Mouse (Mus musculus) WW6 (cell line): ENCODE measurements around the gene Cnih1.
"Not testable (repeated sequence)": the region's sequence is repeated elsewhere in the genome, so short reads cannot be mapped to it uniquely, and the experiment has no call there.

Source experiments
- DNase-seq: peaks from one replicate; pipeline ENCODE4 v3.0.0-alpha.2; 2013; ENCODE audit warnings: low read depth, low spot score

Cnih1 gene

GRCm38 (mm10) chr14:46787787-46788504 is at the start of gene Cnih1:
Cnih1 (minus strand) TSS chr14:46788411.
- peak; percentile 66 for DNase-seq

DNA sequence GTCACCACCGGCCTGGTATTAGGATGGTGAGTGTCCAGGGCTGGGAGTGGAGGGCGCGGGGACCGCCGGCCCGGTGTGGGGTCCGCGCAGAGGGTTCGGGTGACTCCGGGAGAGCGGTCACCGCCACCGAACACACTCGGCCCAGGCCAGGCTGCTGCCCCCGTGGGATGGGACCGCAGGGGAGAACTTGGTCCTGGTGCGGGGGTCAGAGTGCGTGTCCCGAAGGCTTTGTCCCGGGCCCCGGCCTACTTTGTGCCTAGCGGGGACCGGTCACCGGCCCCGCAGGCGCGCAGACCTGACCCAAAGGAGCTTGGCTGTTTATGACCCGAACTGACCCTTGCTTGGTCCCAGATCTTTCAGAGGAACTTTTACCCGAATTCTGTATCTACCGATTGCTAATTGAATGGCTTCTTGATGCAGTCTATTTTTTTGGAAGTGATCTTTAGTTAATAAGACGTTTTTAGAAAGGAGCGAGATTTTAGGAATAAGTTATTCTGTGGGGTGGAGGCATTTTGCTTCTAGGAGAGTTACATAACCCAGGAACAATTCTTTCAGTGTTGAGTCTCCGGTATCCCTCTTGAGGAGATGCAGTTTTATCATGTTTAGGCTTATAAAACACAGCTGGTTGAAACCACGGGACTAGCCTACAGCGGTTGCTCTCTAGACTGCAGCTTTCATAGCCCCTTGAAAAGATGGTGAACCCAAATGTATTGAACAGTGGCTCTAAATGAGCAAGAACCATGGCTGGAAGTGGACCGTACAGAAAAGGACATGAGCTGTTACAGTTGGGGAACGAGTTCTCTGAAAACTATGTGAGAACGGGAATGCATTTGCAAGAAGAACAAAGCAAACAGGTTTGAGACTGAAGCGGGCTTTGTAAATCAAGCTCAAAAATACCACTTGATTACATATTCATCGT is 44.4 kb upstream of the Cnih1 start:
- no peak for DNase-seq

DNA sequence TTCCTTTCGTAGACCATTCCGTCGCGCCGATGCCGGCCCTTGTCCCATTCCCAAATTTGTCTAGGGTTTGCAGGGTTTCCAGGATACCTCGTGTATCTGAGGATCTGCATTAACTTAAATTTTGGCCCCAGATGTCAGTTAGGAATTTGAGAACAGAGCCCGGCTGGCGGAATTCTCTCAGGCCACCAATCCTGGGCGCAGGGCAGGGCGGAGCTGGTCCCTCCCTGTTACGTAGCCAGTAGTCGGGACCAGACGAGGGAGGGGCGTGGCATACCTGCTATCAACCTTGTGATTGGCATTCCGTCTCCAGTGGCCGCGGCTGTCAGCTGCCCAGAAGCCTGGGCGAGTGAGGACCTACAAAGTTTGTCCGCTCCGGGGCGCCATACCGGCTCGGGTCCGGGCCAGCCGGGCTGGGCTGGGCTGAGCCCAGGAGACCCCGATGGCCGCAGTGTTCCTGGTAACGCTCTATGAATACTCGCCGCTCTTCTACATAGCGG is 43.7 kb upstream of the Cnih1 start, which contains the start of gene Cgrrf1:
Cgrrf1 (plus strand) TSS at position 289 of the 497 bp plus-strand sequence.
- peak; percentile 54 for DNase-seq

DNA sequence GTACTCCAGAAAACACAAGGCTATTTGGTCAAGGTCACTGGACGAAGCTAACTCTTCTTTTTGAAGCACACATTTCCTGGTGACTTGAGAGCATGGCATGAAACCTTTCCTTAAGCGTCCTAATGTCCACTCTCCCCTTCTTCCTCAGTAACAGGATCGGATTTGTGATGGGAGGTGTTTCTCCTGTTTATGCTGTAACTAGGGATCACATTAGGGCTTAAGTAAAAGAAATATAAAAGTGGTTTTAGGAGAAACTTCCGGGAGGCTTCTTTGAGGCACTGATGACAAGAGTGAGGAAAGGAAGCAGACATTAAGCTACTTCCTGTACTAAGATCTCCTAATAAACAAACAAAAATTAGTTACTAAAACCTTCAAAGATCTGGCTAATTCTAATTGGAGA is 43.1 kb upstream of the Cnih1 start:
- no peak for DNase-seq

GRCm38 (mm10) chr14:46827430-46827829 is 39.2 kb upstream of the Cnih1 start:
- DNase-seq, result no peak

GRCm38 (mm10) chr14:46823996-46824395 is 35.8 kb upstream of the Cnih1 start:
- no peak for DNase-seq

DNA sequence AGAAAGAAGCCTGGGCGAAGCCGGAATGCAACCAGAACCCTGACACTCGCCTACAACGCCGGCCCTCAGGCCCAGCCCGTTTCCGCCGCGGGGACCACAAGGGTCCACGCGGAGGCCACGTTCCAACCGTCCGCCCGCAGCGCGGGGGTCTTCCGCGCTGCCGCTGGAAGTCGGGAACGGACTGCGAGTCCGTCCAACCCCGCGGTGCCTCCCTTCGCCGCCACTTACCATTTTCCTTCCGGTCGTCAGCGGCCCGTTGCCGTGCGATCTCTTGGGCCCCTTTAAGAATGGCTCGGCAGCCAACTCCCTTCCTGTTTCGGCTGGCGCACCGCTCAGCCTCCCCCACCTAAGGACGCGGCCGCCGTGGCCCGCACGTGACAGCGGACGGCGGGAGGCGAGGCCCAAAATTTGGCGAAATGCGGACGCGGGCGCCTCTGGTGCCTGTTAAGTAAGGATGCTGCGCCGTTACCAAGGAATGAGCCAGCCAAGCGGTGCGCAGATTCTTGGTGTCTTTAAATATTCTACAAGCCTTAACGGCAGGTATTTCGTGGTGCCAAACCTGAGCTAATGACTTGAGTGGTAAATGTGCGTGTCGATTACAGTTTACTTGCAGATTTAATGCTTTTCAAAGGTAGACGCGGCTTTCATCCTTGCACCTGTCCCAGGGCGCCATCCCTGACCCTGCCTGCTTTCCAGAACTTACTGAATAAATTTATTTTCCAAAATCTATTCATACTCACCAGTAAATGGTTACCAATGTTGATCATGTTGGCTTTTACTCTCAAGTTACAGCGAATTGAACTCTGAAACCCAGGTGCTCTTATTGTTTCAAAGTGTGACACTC is 33.9 kb upstream of the Cnih1 start, which contains the start of gene Gmfb:
Gmfb (minus strand) TSS at position 370 of the 844 bp plus-strand sequence.
- peak; percentile 77 for DNase-seq

DNA sequence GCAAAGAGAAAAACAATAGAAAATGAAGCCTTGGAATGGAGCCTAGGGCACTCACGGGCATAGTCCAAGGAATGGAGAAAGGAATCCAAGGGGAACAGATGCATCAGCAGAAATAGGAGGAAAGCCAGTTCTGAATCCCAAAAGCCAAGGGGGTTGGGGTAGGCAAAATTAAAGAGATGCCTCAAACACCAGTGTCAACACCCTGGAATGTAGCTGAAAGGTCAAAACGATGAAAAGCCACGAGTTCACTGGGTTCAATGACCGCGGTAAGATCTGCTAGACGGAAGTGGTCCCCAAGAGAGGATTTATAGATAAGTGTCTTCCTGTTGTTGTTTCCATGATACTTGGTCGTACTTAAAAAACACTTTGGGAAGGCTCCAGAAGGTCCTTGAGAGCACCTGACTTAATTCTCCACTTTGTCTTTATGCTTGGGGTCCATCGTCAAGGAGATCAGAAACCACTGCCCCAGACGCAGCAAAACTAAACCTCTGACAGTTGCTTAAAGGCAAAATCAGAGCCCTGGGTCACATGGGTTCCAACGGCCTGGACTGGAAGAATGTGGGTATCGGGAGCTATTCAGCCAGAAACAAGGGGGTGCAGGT is 33.2 kb upstream of the Cnih1 start:
- no peak for DNase-seq

- DNase-seq, result not testable (repeated sequence)
Observed at GRCm38 (mm10) chr14:46819961-46820360, 31.8 kb upstream of the Cnih1 start.

DNA sequence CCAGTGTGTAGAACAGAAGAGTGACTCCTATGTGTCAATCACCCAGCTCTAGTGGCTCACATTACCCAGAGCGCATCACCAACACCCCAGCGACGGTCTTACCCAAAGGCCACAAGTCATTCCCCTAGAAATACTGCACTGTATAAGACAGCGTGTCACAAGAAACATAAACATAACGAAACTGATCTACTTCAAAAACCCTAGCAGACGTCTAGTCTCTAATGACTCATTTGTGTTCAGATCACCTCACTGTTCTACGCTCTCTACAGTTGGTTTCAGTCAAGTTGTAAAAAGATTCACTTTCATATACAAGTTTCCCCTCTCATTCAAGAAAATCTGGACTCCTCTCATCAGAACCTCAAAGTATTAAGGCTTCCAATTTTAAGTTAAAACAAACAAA is 30.5 kb upstream of the Cnih1 start:
- DNase-seq, result no peak

- DNase-seq, result no peak
Observed at GRCm38 (mm10) chr14:46816916-46817622, 28.9 kb upstream of the Cnih1 start.

DNA sequence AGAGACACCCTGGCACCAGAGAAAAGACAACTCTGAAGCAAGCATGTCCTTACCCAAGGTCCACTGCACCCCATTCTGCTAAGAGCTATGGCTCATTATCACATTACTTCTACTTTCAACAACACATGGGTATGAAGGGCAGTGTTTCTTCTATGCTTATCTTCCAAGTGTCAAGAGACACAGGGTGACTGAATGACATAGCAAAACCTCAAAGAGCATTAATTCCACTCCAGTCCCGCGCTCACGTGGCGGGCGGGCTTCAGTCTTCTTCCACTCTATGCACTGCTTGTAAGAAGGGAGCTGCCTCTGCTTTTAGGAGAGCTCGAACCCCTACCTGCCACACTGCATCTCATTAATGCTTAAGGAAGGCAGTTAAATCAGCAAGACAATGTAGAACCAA is 27.4 kb upstream of the Cnih1 start:
- DNase-seq, result no peak

DNA sequence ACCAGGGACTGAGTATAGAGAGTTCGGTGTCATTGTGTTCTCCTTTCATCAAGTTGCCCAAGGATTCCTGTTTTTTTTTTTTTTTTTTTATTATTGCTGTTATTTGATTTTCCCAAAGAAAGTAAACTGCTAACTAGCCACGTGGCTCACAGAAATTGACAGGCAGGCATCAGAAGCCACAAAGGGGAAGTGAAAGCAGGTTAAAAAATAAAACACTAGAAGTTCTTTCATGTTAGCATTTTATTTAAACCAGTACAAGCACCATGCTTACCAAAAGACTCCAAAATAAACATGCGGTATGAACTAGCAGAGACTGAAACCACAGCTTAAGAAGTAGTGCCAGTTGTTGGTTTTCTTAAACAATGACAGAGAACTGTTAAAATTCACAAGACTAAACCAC is 19.7 kb upstream of the Cnih1 start:
- DNase-seq, result no peak

GRCm38 (mm10) chr14:46806186-46806585 is 18.0 kb upstream of the Cnih1 start:
- DNase-seq, result no peak

- no peak for DNase-seq
Observed at GRCm38 (mm10) chr14:46803791-46804190, 15.6 kb upstream of the Cnih1 start.

DNA sequence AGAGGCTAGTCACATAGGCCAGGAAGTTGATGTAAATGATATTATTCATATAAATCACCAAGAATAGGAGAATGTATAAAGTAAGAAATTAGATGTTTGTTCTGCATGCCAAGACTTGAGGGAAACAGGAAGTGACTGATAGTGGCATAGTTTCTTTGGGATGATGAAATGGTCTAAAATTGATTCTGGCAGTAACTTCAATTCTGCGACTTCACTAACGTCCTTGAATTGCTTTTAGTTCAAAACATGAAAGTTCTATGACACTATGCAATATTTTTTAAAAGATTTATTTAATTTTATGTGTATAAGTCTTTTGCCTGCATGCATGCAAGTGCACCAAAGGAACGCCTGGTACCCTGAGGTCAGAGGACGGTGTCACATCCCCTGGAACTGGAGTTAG is 15.0 kb upstream of the Cnih1 start:
- DNase-seq, result no peak

- no peak for DNase-seq
Observed at GRCm38 (mm10) chr14:46800684-46801345, 12.6 kb upstream of the Cnih1 start.

DNA sequence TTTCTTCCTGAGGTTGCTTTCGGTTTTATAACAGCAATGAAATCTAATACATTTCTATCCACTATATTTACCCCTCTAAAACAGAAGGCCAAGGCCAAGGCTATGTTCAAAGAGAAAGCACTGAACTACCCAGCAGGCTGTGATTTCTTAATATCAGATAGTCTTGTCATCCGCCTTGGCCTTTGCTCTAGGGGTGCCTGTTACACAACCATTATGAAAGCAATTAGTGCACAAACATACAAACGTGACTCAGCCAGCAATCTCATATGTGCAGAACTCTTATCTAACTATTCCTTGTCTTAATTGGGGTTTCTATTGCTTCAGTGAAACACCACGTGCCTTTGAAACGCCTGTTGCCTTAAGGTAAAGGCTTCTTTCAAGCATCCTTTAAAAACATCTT is 5.9 kb upstream of the Cnih1 start:
- DNase-seq, result no peak

DNA sequence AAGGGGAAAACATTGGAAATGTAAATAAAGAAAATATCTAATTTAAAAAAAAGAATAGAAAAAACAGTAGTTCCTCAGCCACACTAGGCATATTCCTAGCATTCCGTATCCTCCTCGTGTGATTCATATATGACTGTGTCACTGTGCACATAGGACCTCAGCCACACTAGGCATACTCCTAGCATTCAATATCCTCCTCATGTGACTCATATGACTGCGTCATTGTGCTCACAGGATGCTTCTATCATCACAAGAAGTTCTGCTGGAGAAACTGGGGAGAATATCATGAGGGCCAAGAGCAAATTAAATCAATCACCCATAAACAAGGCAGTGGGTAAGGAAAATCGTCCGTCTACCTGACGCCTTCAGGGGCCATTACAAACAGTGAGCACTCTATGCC is 2.5 kb upstream of the Cnih1 start:
- DNase-seq, result no peak

- DNase-seq, result no peak
Observed at GRCm38 (mm10) chr14:46790303-46790702, 2.1 kb upstream of the Cnih1 start.
